Mouse (Mus musculus) midbrain, embryonic 13.5 days (tissue): ENCODE data around the gene 1110032A03Rik. TPM values are rescaled to one million over a fixed set of nuclear protein-coding genes. Genes with fewer than 3 reads are reported as not detected.
A peak's percentile ranks its signal among the peaks of the same experiment; 100 is the strongest.

Experiments used
- ATAC-seq: fragments of 200-750 bp; cut with Nextera tagmentation; 2 replicates; pipeline ENCODE4 v1.8.0; 2017; ENCODE audit warnings: mild to moderate bottlenecking, moderate TSS enrichment, moderate library complexity
- H3K27ac ChIP-seq: fragments of 300-500 bp; sonication (generic); 2 replicates; pipeline ENCODE4 v1.5.1; 2015; ENCODE audit warnings: inconsistent platforms, mild to moderate bottlenecking, moderate library complexity
- H3K27me3 ChIP-seq: fragments of 300-500 bp; sonication (generic); 2 replicates; pipeline ENCODE4 v1.6.1; 2015; ENCODE audit warnings: mild to moderate bottlenecking, inconsistent platforms
- H3K36me3 ChIP-seq: fragments of 300-500 bp; sonication (generic); 2 replicates; pipeline ENCODE4 v1.6.1; 2015; ENCODE audit warnings: mild to moderate bottlenecking, inconsistent platforms
- H3K4me1 ChIP-seq: fragments of 300-500 bp; sonication (generic); replicated peaks from 2 replicates; pipeline ENCODE4 v1.6.1; 2015; ENCODE audit warnings: inconsistent platforms
- H3K4me2 ChIP-seq: fragments of 300-500 bp; sonication (generic); replicated peaks from 2 replicates; pipeline ENCODE4 v1.6.1; 2015; ENCODE audit warnings: moderate library complexity, mild to moderate bottlenecking, inconsistent platforms
- H3K4me3 ChIP-seq: fragments of 300-500 bp; sonication (generic); replicated peaks from 2 replicates; pipeline ENCODE4 v1.5.1; 2015; ENCODE audit warnings: mild to moderate bottlenecking, inconsistent platforms
- H3K9ac ChIP-seq: fragments of 300-500 bp; sonication (generic); replicated peaks from 2 replicates; pipeline ENCODE4 v1.6.1; 2015; ENCODE audit warnings: mild to moderate bottlenecking, inconsistent platforms
- H3K9me3 ChIP-seq: fragments of 300-500 bp; sonication (generic); 2 replicates; pipeline ENCODE4 v1.6.1; 2016; ENCODE audit warnings: mild to moderate bottlenecking, inconsistent platforms
- WGBS: fragments of 180-500 bp; shearing (Covaris S2); methylation state at CpG from one replicate; pipeline ENCODE4 v1.1.7; 2015; 5-methylcytosine and 5-hydroxymethylcytosine counted together
- polyA plus RNA-seq: library from polyadenylated mRNA; unstranded; fragments of >200 nt; fragmentation: Nextera tagmentation; extraction: Ambion mirVana; gene quantifications from 2 replicates; pipeline ENCODE4 v1.2.1, GENCODE M21; 2015

Gene 1110032A03Rik
- polyA plus RNA-seq, 1 experiment from 2014 or later = 59.9 TPM

- H3K9ac ChIP-seq = peak within 1 kb of the TSS; percentile 76
- peak within 1 kb of the TSS; percentile 84 for H3K27ac ChIP-seq
- H3K4me3 ChIP-seq = peak within 1 kb of the TSS; percentile 72
- WGBS = 5% methylated on average over 59 of the region's 59 CpGs
- no peaks in the 10 kb centered on the region for H3K9me3 ChIP-seq
- H3K4me1 ChIP-seq = peaks cover 23% of the 10 kb centered on the region
- H3K27me3 ChIP-seq = no peaks in the 10 kb centered on the region
- peaks cover 11% of the 10 kb centered on the region for H3K36me3 ChIP-seq
- peak; percentile 96 for ATAC-seq
- H3K4me2 ChIP-seq = peak within 1 kb of the TSS; percentile 85
Observed at GRCm38 (mm10) chr9:50768107-50769002, 7.0 kb downstream of the 1110032A03Rik start, which contains the start of gene Fdxacb1. Gene Fdxacb1 (plus strand): TSS chr9:50768236.

- H3K27ac ChIP-seq = peak overlapping the region; percentile 84
- peaks cover 11% of the 10 kb centered on the region for H3K36me3 ChIP-seq
- peak overlapping the region; percentile 76 for H3K9ac ChIP-seq
- peak overlapping the region; percentile 72 for H3K4me3 ChIP-seq
- WGBS = 6% methylated on average over 17 of the region's 17 CpGs
- ATAC-seq = no peak; the same call in none of the 2 replicates
- no peaks in the 10 kb centered on the region for H3K27me3 ChIP-seq
- H3K9me3 ChIP-seq = no peaks in the 10 kb centered on the region
- H3K4me2 ChIP-seq = peak overlapping the region; percentile 85
- peaks cover 23% of the 10 kb centered on the region for H3K4me1 ChIP-seq
Observed at GRCm38 (mm10) chr9:50767531-50768106, 7.7 kb downstream of the 1110032A03Rik start.

GRCm38 (mm10) chr9:50763331-50763730 lies 12.0 kb downstream of the 1110032A03Rik start:
- no peaks in the 10 kb centered on the region for H3K9me3 ChIP-seq
- H3K27ac ChIP-seq = no peak overlapping the region
- no peak overlapping the region for H3K4me2 ChIP-seq
- 0 out of 2 replicates have a peak, but pooled peaks cover 2% of the 10 kb centered on the region for H3K36me3 ChIP-seq
- no peaks in the 10 kb centered on the region for H3K27me3 ChIP-seq
- ATAC-seq = no peak
- peaks cover 8% of the 10 kb centered on the region for H3K4me1 ChIP-seq
- WGBS = 74% methylated on average over 1 of the region's 1 CpGs
- H3K9ac ChIP-seq = no peak overlapping the region
- H3K4me3 ChIP-seq = no peak overlapping the region

DNA sequence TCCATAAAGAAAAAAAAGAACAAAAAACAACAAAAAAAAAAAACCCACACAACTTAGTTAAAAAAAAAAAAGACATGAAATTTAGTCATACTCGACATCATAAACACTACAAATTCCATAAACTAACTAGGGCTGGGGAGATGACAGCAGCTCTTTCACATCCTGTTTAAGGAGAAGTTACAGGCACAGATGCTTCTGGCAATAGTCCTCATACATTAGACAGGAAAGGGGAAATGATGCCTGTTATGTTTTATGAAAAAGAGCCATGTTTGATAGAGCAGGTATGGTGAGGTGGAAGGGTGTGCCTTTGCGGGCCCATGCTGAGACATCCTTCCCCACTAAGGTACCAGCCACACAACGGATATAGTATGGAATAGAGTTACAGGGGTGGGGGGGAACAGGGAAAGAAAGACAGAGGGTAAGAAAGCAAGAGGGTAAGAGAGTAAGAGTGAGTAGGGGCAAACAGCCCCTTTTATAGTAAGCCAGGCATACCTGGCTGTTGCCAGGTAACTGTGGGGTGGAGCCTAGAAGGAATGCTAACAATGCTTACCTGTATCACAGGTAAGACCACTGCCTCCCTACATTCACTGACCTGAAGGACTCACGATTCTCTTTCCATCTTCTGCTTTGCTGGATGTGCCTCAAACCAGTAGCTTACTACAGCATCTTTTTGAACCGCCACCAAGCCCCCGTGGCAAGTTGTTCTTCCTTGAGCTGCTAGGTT lies 13.6 kb downstream of the 1110032A03Rik start:
- Histone ChIP-seq H3K4me2 (no peak overlapping the region), H3K9me3 (no peaks in the 10 kb centered on the region), H3K27me3 (no peaks in the 10 kb centered on the region), H3K27ac (no peak overlapping the region), H3K36me3 (0 out of 2 replicates have a peak, but pooled peaks cover 2% of the 10 kb centered on the region), H3K4me3 (no peak overlapping the region), H3K4me1 (no peaks in the 10 kb centered on the region), H3K9ac (no peak overlapping the region)
- 71% methylated on average over 6 of the region's 6 CpGs for WGBS
- ATAC-seq = no peak

DNA sequence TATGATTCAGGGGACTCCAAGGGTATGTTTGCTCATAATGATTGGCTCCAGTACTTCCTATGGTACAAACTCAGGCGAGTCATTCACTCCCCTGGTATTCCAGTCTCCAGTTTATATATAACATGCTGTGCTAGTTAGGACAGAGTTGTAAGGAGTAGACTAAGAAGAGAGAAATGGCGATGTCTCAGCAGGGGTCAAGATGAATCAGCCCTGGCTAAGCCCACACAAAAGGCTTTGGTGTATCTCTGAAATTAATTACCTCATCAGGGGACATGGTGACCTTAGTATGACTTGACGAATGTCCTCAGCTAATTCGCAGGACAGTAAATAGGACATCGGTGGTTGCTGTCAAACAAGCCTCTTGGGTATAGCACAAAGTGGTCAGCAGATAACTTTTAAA lies 18.6 kb downstream of the 1110032A03Rik start:
- no peaks in the 10 kb centered on the region for H3K27me3 ChIP-seq
- H3K36me3 ChIP-seq = no peaks in the 10 kb centered on the region
- H3K9me3 ChIP-seq = no peaks in the 10 kb centered on the region
- H3K4me3 ChIP-seq = no peak overlapping the region
- no peak for ATAC-seq
- no peak overlapping the region for H3K4me2 ChIP-seq
- 54% methylated on average over 5 of the region's 5 CpGs for WGBS
- H3K9ac ChIP-seq = no peak overlapping the region
- H3K27ac ChIP-seq = no peak overlapping the region
- no peaks in the 10 kb centered on the region for H3K4me1 ChIP-seq

GRCm38 (mm10) chr9:50753947-50754346 lies 21.4 kb downstream of the 1110032A03Rik start:
- WGBS = 78% methylated on average over 7 of the region's 7 CpGs
- Histone ChIP-seq H3K36me3 (no peaks in the 10 kb centered on the region), H3K4me3 (no peak overlapping the region), H3K9me3 (no peaks in the 10 kb centered on the region), H3K27me3 (no peaks in the 10 kb centered on the region), H3K27ac (no peak overlapping the region), H3K4me1 (no peaks in the 10 kb centered on the region), H3K4me2 (no peak overlapping the region), H3K9ac (no peak overlapping the region)
- no peak for ATAC-seq

- Histone ChIP-seq H3K27me3 (no peaks in the 10 kb centered on the region), H3K4me1 (no peaks in the 10 kb centered on the region), H3K4me2 (no peak overlapping the region), H3K4me3 (no peak overlapping the region), H3K9me3 (no peaks in the 10 kb centered on the region), H3K9ac (no peak overlapping the region), H3K36me3 (no peaks in the 10 kb centered on the region), H3K27ac (no peak overlapping the region)
- WGBS = 70% methylated on average over 17 of the region's 17 CpGs
- no peak for ATAC-seq
Observed at GRCm38 (mm10) chr9:50752784-50753615, 22.3 kb downstream of the 1110032A03Rik start.

- Histone ChIP-seq H3K4me3 (no peak within 1 kb of the TSS), H3K4me1 (no peaks in the 10 kb centered on the region), H3K9me3 (no peaks in the 10 kb centered on the region), H3K4me2 (no peak within 1 kb of the TSS), H3K9ac (no peak within 1 kb of the TSS), H3K27me3 (0 out of 2 replicates have a peak, but pooled peaks cover 4% of the 10 kb centered on the region), H3K27ac (no peak within 1 kb of the TSS), H3K36me3 (no peaks in the 10 kb centered on the region)
- ATAC-seq = no peak
- 69% methylated on average over 14 of the region's 14 CpGs for WGBS
Observed at GRCm38 (mm10) chr9:50752054-50752602, 23.2 kb downstream of the 1110032A03Rik start, which contains the start of gene Hspb2. Gene Hspb2 (minus strand): TSS chr9:50752354.

DNA sequence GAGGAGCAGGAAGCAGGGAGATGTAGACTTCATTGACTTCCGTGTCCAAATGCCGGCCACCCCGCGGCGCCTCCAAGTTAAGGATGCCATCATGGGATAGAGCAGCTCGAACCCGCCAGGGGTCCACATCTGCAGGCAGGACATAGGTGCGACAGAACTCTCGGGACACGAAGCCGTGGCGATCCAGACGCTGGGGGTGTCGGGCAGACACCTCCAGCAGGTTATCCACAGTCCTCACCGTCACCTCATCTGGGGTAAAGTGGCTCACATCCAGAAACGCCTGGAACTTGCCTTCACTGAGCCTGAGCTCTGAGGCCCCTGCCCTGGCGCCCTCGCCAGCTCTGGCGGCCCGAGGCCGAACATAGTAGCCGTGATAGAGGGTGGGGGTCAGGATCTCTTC lies 24.0 kb downstream of the 1110032A03Rik start, which contains the start of gene Cryab:
Cryab (plus strand) TSS at position 3 of the 400 bp plus-strand sequence.
- Histone ChIP-seq H3K9me3 (no peaks in the 10 kb centered on the region), H3K9ac (no peak within 1 kb of the TSS), H3K36me3 (no peaks in the 10 kb centered on the region), H3K4me3 (no peak within 1 kb of the TSS), H3K4me2 (no peak within 1 kb of the TSS), H3K4me1 (peaks cover 3% of the 10 kb centered on the region; the same call in 1 of the 2 replicates), H3K27ac (no peak within 1 kb of the TSS), H3K27me3 (0 out of 2 replicates have a peak, but pooled peaks cover 10% of the 10 kb centered on the region)
- no peak for ATAC-seq
- 78% methylated on average over 22 of the region's 22 CpGs for WGBS

GRCm38 (mm10) chr9:50750706-50751105 lies 24.6 kb downstream of the 1110032A03Rik start:
- H3K36me3 ChIP-seq = no peaks in the 10 kb centered on the region
- H3K27me3 ChIP-seq = peaks cover 13% of the 10 kb centered on the region; the same call in 1 of the 2 replicates
- peaks cover 9% of the 10 kb centered on the region; the same call in 1 of the 2 replicates for H3K4me1 ChIP-seq
- no peak overlapping the region for H3K9ac ChIP-seq
- WGBS = 75% methylated on average over 6 of the region's 6 CpGs
- H3K4me3 ChIP-seq = no peak overlapping the region
- no peak for ATAC-seq
- H3K4me2 ChIP-seq = no peak overlapping the region
- H3K27ac ChIP-seq = no peak overlapping the region
- no peaks in the 10 kb centered on the region for H3K9me3 ChIP-seq
